Mouse (Mus musculus): ENCODE measurements around the gene Hist1h2ah. TPM values are rescaled to one million over a fixed set of nuclear protein-coding genes. Genes with fewer than 3 reads are reported as not detected.
A peak's percentile ranks its signal among the peaks of the same experiment; 100 is the strongest.

Gene Hist1h2ah
- polyA plus RNA-seq, 1 experiment from 2014 or later, result not detected

- WGBS, result 73% methylated on average over 3 of the region's 3 CpGs
- H3K36me3 ChIP-seq, result no peaks in the 10 kb centered on the region
- peaks cover 27% of the 10 kb centered on the region for H3K4me1 ChIP-seq (replicated peaks)
- peak overlapping the region; percentile 77 for H3K27ac ChIP-seq
- peak overlapping the region; percentile 45 for H3K9ac ChIP-seq
- peak overlapping the region; percentile 52; the same call in 1 of the 2 replicates for H3K4me3 ChIP-seq
- peak overlapping the region; percentile 71; the same call in 1 of the 2 replicates for H3K4me2 ChIP-seq
- no peak for ATAC-seq (replicated peaks; ENCODE audit: insufficient number of reproducible peaks, insufficient read depth, low FRiP score, low read depth)
- no peaks in the 10 kb centered on the region for H3K9me3 ChIP-seq (replicated peaks)
- H3K27me3 ChIP-seq, result no peaks in the 10 kb centered on the region
Measured at GRCm38 (mm10) chr13:22036986-22037385, 1.6 kb upstream of the Hist1h2ah start.

GRCm38 (mm10) chr13:22036149-22036956 lies 985 bp upstream of the Hist1h2ah start:
- peak overlapping the region; percentile 77 for H3K27ac ChIP-seq
- peaks cover 22% of the 10 kb centered on the region for H3K4me1 ChIP-seq (replicated peaks)
- H3K4me2 ChIP-seq, result peak overlapping the region; percentile 71
- H3K9me3 ChIP-seq (replicated peaks), result no peaks in the 10 kb centered on the region
- peak overlapping the region; percentile 52 for H3K4me3 ChIP-seq
- no peaks in the 10 kb centered on the region for H3K36me3 ChIP-seq
- no peaks in the 10 kb centered on the region for H3K27me3 ChIP-seq
- peak; percentile 27; the same call in 1 of the 2 replicates for ATAC-seq (replicated peaks; ENCODE audit: insufficient number of reproducible peaks, insufficient read depth, low FRiP score, low read depth)
- peak overlapping the region; percentile 45 for H3K9ac ChIP-seq
- WGBS, result 3% methylated on average over 22 of the region's 23 CpGs

GRCm38 (mm10) chr13:22034443-22035266 lies 713 bp downstream of the Hist1h2ah start:
- peak overlapping the region; percentile 78 for H3K27ac ChIP-seq
- peaks cover 12% of the 10 kb centered on the region for H3K4me1 ChIP-seq (replicated peaks)
- peak overlapping the region; percentile 52 for H3K4me3 ChIP-seq
- no peaks in the 10 kb centered on the region for H3K36me3 ChIP-seq
- WGBS, result under 1% methylated on average over 14 of the region's 14 CpGs
- ATAC-seq (replicated peaks; ENCODE audit: insufficient number of reproducible peaks, insufficient read depth, low FRiP score, low read depth), result no peak
- peak overlapping the region; percentile 38 for H3K9ac ChIP-seq
- H3K4me2 ChIP-seq, result peak overlapping the region; percentile 71
- no peaks in the 10 kb centered on the region for H3K9me3 ChIP-seq (replicated peaks)
- no peaks in the 10 kb centered on the region for H3K27me3 ChIP-seq

GRCm38 (mm10) chr13:22033741-22034442 lies 1.5 kb downstream of the Hist1h2ah start:
- no peaks in the 10 kb centered on the region for H3K36me3 ChIP-seq
- ATAC-seq (replicated peaks; ENCODE audit: insufficient number of reproducible peaks, insufficient read depth, low FRiP score, low read depth), result no peak
- H3K9me3 ChIP-seq (replicated peaks), result no peaks in the 10 kb centered on the region
- peak overlapping the region; percentile 71 for H3K4me2 ChIP-seq
- H3K27ac ChIP-seq, result no peak overlapping the region
- H3K9ac ChIP-seq, result no peak overlapping the region
- H3K4me3 ChIP-seq, result peak overlapping the region; percentile 52
- no peaks in the 10 kb centered on the region for H3K27me3 ChIP-seq
- peaks cover 18% of the 10 kb centered on the region for H3K4me1 ChIP-seq (replicated peaks)
- WGBS, result 50% methylated on average over 5 of the region's 5 CpGs

- H3K9me3 ChIP-seq (replicated peaks), result no peaks in the 10 kb centered on the region
- H3K9ac ChIP-seq, result no peak overlapping the region
- no peaks in the 10 kb centered on the region for H3K36me3 ChIP-seq
- ATAC-seq (replicated peaks; ENCODE audit: insufficient number of reproducible peaks, insufficient read depth, low FRiP score, low read depth), result no peak
- no peaks in the 10 kb centered on the region for H3K27me3 ChIP-seq
- WGBS, result 10% methylated on average over 4 of the region's 4 CpGs
- no peak overlapping the region for H3K27ac ChIP-seq
- no peak overlapping the region for H3K4me2 ChIP-seq
- peaks cover 11% of the 10 kb centered on the region for H3K4me1 ChIP-seq (replicated peaks)
- H3K4me3 ChIP-seq, result no peak overlapping the region
Measured at GRCm38 (mm10) chr13:22030493-22030892, 4.9 kb downstream of the Hist1h2ah start.

- Histone ChIP-seq H3K9ac (no peak overlapping the region), H3K9me3 (replicated peaks) (no peaks in the 10 kb centered on the region), H3K27me3 (no peaks in the 10 kb centered on the region), H3K27ac (no peak overlapping the region), H3K4me2 (no peak overlapping the region), H3K4me3 (no peak overlapping the region), H3K4me1 (replicated peaks) (peaks cover 11% of the 10 kb centered on the region), H3K36me3 (no peaks in the 10 kb centered on the region)
- WGBS, result 35% methylated on average over 8 of the region's 8 CpGs
- ATAC-seq (replicated peaks; ENCODE audit: insufficient number of reproducible peaks, insufficient read depth, low FRiP score, low read depth), result no peak
Measured at GRCm38 (mm10) chr13:22029928-22030327, 5.4 kb downstream of the Hist1h2ah start.

GRCm38 (mm10) chr13:22028673-22029460 lies 6.5 kb downstream of the Hist1h2ah start:
- peak overlapping the region; percentile 87 for H3K27ac ChIP-seq
- peak overlapping the region; percentile 81 for H3K4me2 ChIP-seq
- H3K9me3 ChIP-seq (replicated peaks), result no peaks in the 10 kb centered on the region
- H3K36me3 ChIP-seq, result no peaks in the 10 kb centered on the region
- peaks cover 7% of the 10 kb centered on the region for H3K4me1 ChIP-seq (replicated peaks)
- peak overlapping the region; percentile 65 for H3K9ac ChIP-seq
- peak; percentile 76 for ATAC-seq (replicated peaks; ENCODE audit: insufficient number of reproducible peaks, insufficient read depth, low FRiP score, low read depth)
- no peaks in the 10 kb centered on the region for H3K27me3 ChIP-seq
- 1% methylated on average over 40 of the region's 40 CpGs for WGBS
- peak overlapping the region; percentile 66 for H3K4me3 ChIP-seq

- WGBS, result 2% methylated on average over 35 of the region's 35 CpGs
- Histone ChIP-seq H3K4me1 (replicated peaks) (peaks cover 11% of the 10 kb centered on the region), H3K9ac (peak overlapping the region; percentile 54), H3K4me2 (peak overlapping the region; percentile 72), H3K27ac (peak overlapping the region; percentile 54), H3K36me3 (no peaks in the 10 kb centered on the region), H3K4me3 (peak overlapping the region; percentile 55), H3K27me3 (no peaks in the 10 kb centered on the region), H3K9me3 (replicated peaks) (no peaks in the 10 kb centered on the region)
- no peak for ATAC-seq (replicated peaks; ENCODE audit: insufficient number of reproducible peaks, insufficient read depth, low FRiP score, low read depth)
Measured at GRCm38 (mm10) chr13:22026058-22027031, 9.0 kb downstream of the Hist1h2ah start.

GRCm38 (mm10) chr13:22022241-22022640 lies 13.1 kb downstream of the Hist1h2ah start:
- Histone ChIP-seq H3K36me3 (no peaks in the 10 kb centered on the region), H3K4me1 (replicated peaks) (peaks cover 4% of the 10 kb centered on the region; the same call in 1 of the 2 replicates), H3K27ac (peak overlapping the region; percentile 16; the same call in 1 of the 2 replicates), H3K4me3 (peak overlapping the region; percentile 61), H3K9ac (peak overlapping the region; percentile 29), H3K27me3 (peaks cover 4% of the 10 kb centered on the region; the same call in 1 of the 2 replicates), H3K9me3 (replicated peaks) (no peaks in the 10 kb centered on the region), H3K4me2 (peak overlapping the region; percentile 77)
- peak; percentile 57; the same call in 1 of the 2 replicates for ATAC-seq (replicated peaks; ENCODE audit: insufficient number of reproducible peaks, insufficient read depth, low FRiP score, low read depth)
- under 1% methylated on average over 9 of the region's 9 CpGs for WGBS
